Comparison of ENCODE assay signal across 8 mouse cellular contexts in genomic region chr5:31328255-31328654, GRCm38 (mm10). TPM values are rescaled to one million over a fixed set of nuclear protein-coding genes. Genes with fewer than 3 reads are reported as not detected.
A peak's percentile ranks its signal among the peaks of the same experiment; 100 is the strongest.
DNase-seq lines count a peak whose midpoint lies in the region; ATAC-seq and TF ChIP-seq lines count a peak whose summit lies in the region.

No protein-coding gene starts in this region.

- WGBS in hindbrain, embryonic 10.5 days = 42% methylated on average over 7 of the region's 7 CpGs
- WGBS in hindbrain, embryonic 12.5 days = 34% methylated on average over 7 of the region's 7 CpGs

- no peak overlapping the region for H3K27ac ChIP-seq in hindbrain, embryonic 10.5 days
- no peak overlapping the region for H3K27ac ChIP-seq in hindbrain, embryonic 12.5 days

- H3K9me3 ChIP-seq in hindbrain, embryonic 10.5 days = 0 out of 2 replicates have a peak, but pooled peaks cover 3% of the 10 kb centered on the region
- H3K9me3 ChIP-seq in hindbrain, embryonic 12.5 days (replicated peaks) = no peaks in the 10 kb centered on the region

- TF ChIP-seq POLR2A in myocyte (IDR thresholded peaks at IDR 0.05; ENCODE audit: insufficient read length, low read depth) = no peak

- H3K27me3 ChIP-seq in hindbrain, embryonic 10.5 days (ENCODE audit: insufficient read depth, poor library complexity, severe bottlenecking) = no peaks in the 10 kb centered on the region
- no peaks in the 10 kb centered on the region for H3K27me3 ChIP-seq in hindbrain, embryonic 12.5 days
- no peaks in the 10 kb centered on the region for H3K27me3 ChIP-seq in myocyte (ENCODE audit: control insufficient read depth, insufficient read depth, insufficient read length)

- H3ac ChIP-seq in myocyte (ENCODE audit: control insufficient read depth, insufficient read length) = no peak overlapping the region

- no peak for ATAC-seq in hindbrain, embryonic 12.5 days (ENCODE audit: low FRiP score)

- H3K4me2 ChIP-seq in hindbrain, embryonic 12.5 days (replicated peaks) = no peak overlapping the region
- peak overlapping the region; percentile 9 for H3K4me2 ChIP-seq in myocyte (ENCODE audit: low read depth)

- H3K79me2 ChIP-seq in myocyte (ENCODE audit: control insufficient read depth, insufficient read depth) = no peaks in the 10 kb centered on the region

- peak; percentile 31 for DNase-seq in hindbrain, embryonic 10.5 days (ENCODE audit: low spot score)
- peak; percentile 83 for DNase-seq in NIH3T3 (ENCODE audit: low read depth)
- peak; percentile 77 to 79 for DNase-seq in cerebellum, postnatal 14 days
- peak; percentile 4 for DNase-seq in gonadal fat pad, adult 2 months (ENCODE audit: low read depth)
- peak; percentile 40 for DNase-seq in layer of hippocampus, adult 9-10 months (ENCODE audit: low spot score)
- peak; percentile 30 for DNase-seq in testis, postnatal 14 days (ENCODE audit: low spot score)

- H3K4me1 ChIP-seq in hindbrain, embryonic 10.5 days (replicated peaks) = no peaks in the 10 kb centered on the region
- no peaks in the 10 kb centered on the region for H3K4me1 ChIP-seq in hindbrain, embryonic 12.5 days

- no peak overlapping the region for H3K4me3 ChIP-seq in hindbrain, embryonic 10.5 days
- H3K4me3 ChIP-seq in hindbrain, embryonic 12.5 days = no peak overlapping the region
- no peak overlapping the region for H3K4me3 ChIP-seq in myocyte

- H3K36me3 ChIP-seq in hindbrain, embryonic 10.5 days = no peaks in the 10 kb centered on the region
- H3K36me3 ChIP-seq in hindbrain, embryonic 12.5 days = no peaks in the 10 kb centered on the region
- H3K36me3 ChIP-seq in myocyte (ENCODE audit: control insufficient read depth, insufficient read depth) = no peaks in the 10 kb centered on the region

- no peak overlapping the region for H3K9ac ChIP-seq in hindbrain, embryonic 12.5 days

TF ChIP-seq in myocyte, 11 proteins besides CTCF, POLR2A, EP300 and RAD21:
- TF ChIP-seq MYOD1 (IDR thresholded peaks at IDR 0.05; ENCODE audit: control insufficient read depth in 1 of 3, insufficient read length in 2 of 3, low read depth in 2 of 3) = no peak
- no peak for TF ChIP-seq CEBPB (IDR thresholded peaks at IDR 0.05; ENCODE audit: insufficient read depth, poor library complexity, severe bottlenecking)
- TF ChIP-seq TCF12 (IDR thresholded peaks at IDR 0.05; ENCODE audit: insufficient read depth, poor library complexity, severe bottlenecking) = no peak
- no peak for TF ChIP-seq MAX (IDR thresholded peaks at IDR 0.05; ENCODE audit: low read depth)
- no peak for TF ChIP-seq REST (IDR thresholded peaks at IDR 0.05; ENCODE audit: insufficient read depth, insufficient read length)
- no peak for TF ChIP-seq E2F4 (IDR thresholded peaks at IDR 0.05; ENCODE audit: insufficient read depth)
- no peak for TF ChIP-seq TCF3 (IDR thresholded peaks at IDR 0.05; ENCODE audit: insufficient read length, low read depth)
- TF ChIP-seq USF1 (IDR thresholded peaks at IDR 0.05; ENCODE audit: low read depth) = no peak
- no peak for TF ChIP-seq POLR2AphosphoS2 (IDR thresholded peaks at IDR 0.05; ENCODE audit: insufficient read length, low read depth)
- TF ChIP-seq MYOG (IDR thresholded peaks at IDR 0.05; ENCODE audit: control insufficient read depth in 1 of 3, insufficient read depth in 1 of 3, insufficient read length in 2 of 3, low read depth in 2 of 3) = no peak
- no peak for TF ChIP-seq SRF (IDR thresholded peaks at IDR 0.05; ENCODE audit: control insufficient read depth, insufficient read length, low read depth)

RNA-seq across cellular contexts. Expression of gene Gckr, which starts 31.0 kb away (rescaled TPM):
- 0.14 TPM in 1 of 2 replicates, not detected in the other for polyA plus RNA-seq in hindbrain, embryonic 10.5 days (2016; fragmentation: Nextera tagmentation; extraction: Ambion mirVana)
- 0.38 TPM in 1 of 2 replicates, not detected in the other for polyA plus RNA-seq in hindbrain, embryonic 12.5 days (2016; fragmentation: Nextera tagmentation; extraction: Ambion mirVana)
- 0.23 and 0.53 TPM in 2 replicates for polyA plus RNA-seq in gonadal fat pad, adult 2 months (2012; rRNA removed)
- 0.16 TPM for polyA plus RNA-seq in myocyte (2012; fragmentation: generic; extraction: Trizol)

RNA-seq across cellular contexts. Expression of gene Fndc4, which starts 32.4 kb away (rescaled TPM):
- 47.3 and 55.6 TPM in 2 replicates for polyA plus RNA-seq in hindbrain, embryonic 10.5 days (2016; fragmentation: Nextera tagmentation; extraction: Ambion mirVana)
- polyA plus RNA-seq in hindbrain, embryonic 12.5 days (2016; fragmentation: Nextera tagmentation; extraction: Ambion mirVana) = 66.9 and 68.2 TPM in 2 replicates
- polyA plus RNA-seq in gonadal fat pad, adult 2 months (2012; rRNA removed) = 6.1 and 8.0 TPM in 2 replicates
- 4.9 TPM for polyA plus RNA-seq in myocyte (2012; fragmentation: generic; extraction: Trizol)

RNA-seq across cellular contexts. Expression of gene Ift172, which starts 37.3 kb away (rescaled TPM):
- polyA plus RNA-seq in hindbrain, embryonic 10.5 days (2016; fragmentation: Nextera tagmentation; extraction: Ambion mirVana) = 35.2 and 39.7 TPM in 2 replicates
- 44.4 and 57.8 TPM in 2 replicates for polyA plus RNA-seq in hindbrain, embryonic 12.5 days (2016; fragmentation: Nextera tagmentation; extraction: Ambion mirVana)
- polyA plus RNA-seq in gonadal fat pad, adult 2 months (2012; rRNA removed) = 37.7 and 38.4 TPM in 2 replicates
- polyA plus RNA-seq in myocyte (2012; fragmentation: generic; extraction: Trizol) = 22.5 TPM

Comparison
In these comparisons a context has a peak if more than half of its experiments do, and no peak if none do; other contexts are left out.
1. DNase-seq: peak in every context shown above with its lines; median percentile 83 in NIH3T3; 78 in cerebellum, postnatal 14 days; 40 in layer of hippocampus, adult 9-10 months; 31 in hindbrain, embryonic 10.5 days; 30 in testis, postnatal 14 days; 4 in gonadal fat pad, adult 2 months.